Comparison of ENCODE assay signal across 28 mouse cellular contexts in genomic region chr4:153023711-153024110, GRCm38 (mm10).
DNase-seq lines count a peak whose midpoint lies in the region; ATAC-seq and TF ChIP-seq lines count a peak whose summit lies in the region.
"Had no signal": no experiment of that assay in that cellular context is flagged by ENCODE, and none has a peak within 500 bp of the region (broad histone marks: within the 10 kb centered on the region; RNA-seq: fewer than 3 reads in every experiment).

No protein-coding gene starts in this region.

- no peaks in the 10 kb centered on the region for H3K27me3 ChIP-seq in kidney, embryonic 16.5 days (ENCODE audit: insufficient read depth, low read length)
- H3K27me3 ChIP-seq in lung, embryonic 14.5 days (ENCODE audit: insufficient read depth, low read length): no peaks in the 10 kb centered on the region
- H3K27me3 ChIP-seq: heart, embryonic 15.5 days; limb, embryonic 13.5 days; midbrain, embryonic 12.5 days; neural tube, embryonic 13.5 days had no signal

- 0 out of 2 replicates have a peak, but pooled peaks have one; percentile 31 for ATAC-seq in kidney, embryonic 16.5 days (ENCODE audit: low FRiP score, low TSS enrichment)
- peak; percentile 63 for ATAC-seq in lung, embryonic 14.5 days (ENCODE audit: insufficient read depth)
- no peak for ATAC-seq in frontal cortex, adult (ENCODE audit: low TSS enrichment)
- ATAC-seq: activated CD4-positive, CD25-positive, alpha-beta regulatory T cell, adult 4 months; forebrain, embryonic 14.5 days; intestine, embryonic 16.5 days had no signal

- 0 out of 2 replicates have a peak, but pooled peaks cover 5% of the 10 kb centered on the region for H3K9me3 ChIP-seq in kidney, embryonic 16.5 days (ENCODE audit: low read length)
- H3K9me3 ChIP-seq in lung, embryonic 14.5 days (ENCODE audit: low read depth, low read length): no peaks in the 10 kb centered on the region
- H3K9me3 ChIP-seq: heart, embryonic 10.5 days; heart, embryonic 15.5 days; hindbrain, embryonic 13.5 days; limb, embryonic 13.5 days; midbrain, embryonic 12.5 days; neural tube, embryonic 13.5 days had no signal

- no peak overlapping the region for H3K4me2 ChIP-seq in kidney, embryonic 16.5 days (replicated peaks; ENCODE audit: low read depth, low read length)
- H3K4me2 ChIP-seq in lung, embryonic 14.5 days: no peak overlapping the region
- H3K4me2 ChIP-seq: heart, embryonic 15.5 days; hindbrain, embryonic 13.5 days; limb, embryonic 13.5 days; liver, embryonic 11.5 days; midbrain, embryonic 12.5 days; neural tube, embryonic 13.5 days had no signal

- H3K9ac ChIP-seq in kidney, embryonic 16.5 days (replicated peaks; ENCODE audit: low read length): no peak overlapping the region
- H3K9ac ChIP-seq in lung, embryonic 14.5 days: no peak overlapping the region
- H3K9ac ChIP-seq: heart, embryonic 15.5 days; hindbrain, embryonic 13.5 days; limb, embryonic 13.5 days; midbrain, embryonic 12.5 days; neural tube, embryonic 13.5 days had no signal

- H3K4me1 ChIP-seq in kidney, embryonic 16.5 days (ENCODE audit: insufficient read depth, low read length): 0 out of 2 replicates have a peak, but pooled peaks cover 7% of the 10 kb centered on the region
- no peaks in the 10 kb centered on the region for H3K4me1 ChIP-seq in lung, embryonic 14.5 days (ENCODE audit: insufficient read depth)
- H3K4me1 ChIP-seq: heart, embryonic 10.5 days; heart, embryonic 15.5 days had no signal

- no peak overlapping the region for H3K4me3 ChIP-seq in kidney, embryonic 16.5 days (ENCODE audit: low read length)
- no peak overlapping the region for H3K4me3 ChIP-seq in lung, embryonic 14.5 days (ENCODE audit: low read depth, low read length)
- H3K4me3 ChIP-seq: heart, embryonic 10.5 days; heart, embryonic 15.5 days; hindbrain, embryonic 13.5 days; limb, embryonic 13.5 days; midbrain, embryonic 12.5 days; neural tube, embryonic 13.5 days had no signal

- no peak for DNase-seq in kidney, adult 8-10 months
- peak; percentile 66 for DNase-seq in lung, embryonic 14.5 days
- DNase-seq in lung, postnatal 25 days (ENCODE audit: low spot score): no peak
- peak; percentile 24 for DNase-seq in lung, postnatal 14 days
- peak; percentile 7 for DNase-seq in mesoderm, embryonic 11.5 days (ENCODE audit: low read depth, low spot score)
- DNase-seq: adrenal gland, postnatal 10 days; B cell, adult 2 months; cerebellum, adult 8-10 months; cerebellum, postnatal 36 days; gastrocnemius, postnatal 25 days; heart, adult 11 months; heart, postnatal 4 days; right cerebral cortex, postnatal 4 days; thymus, adult 18-20 months; thymus, postnatal 25 days had no signal

- no peak for TF ChIP-seq CTCF in lung, embryonic 14.5 days (IDR thresholded peaks at IDR 0.05; ENCODE audit: low read depth)

- no peaks in the 10 kb centered on the region for H3K36me3 ChIP-seq in kidney, embryonic 16.5 days (ENCODE audit: insufficient read depth, low read length)
- no peaks in the 10 kb centered on the region for H3K36me3 ChIP-seq in lung, embryonic 14.5 days (ENCODE audit: insufficient read depth)
- H3K36me3 ChIP-seq: heart, embryonic 10.5 days; heart, embryonic 15.5 days; hindbrain, embryonic 13.5 days; limb, embryonic 13.5 days; midbrain, embryonic 12.5 days; neural tube, embryonic 13.5 days had no signal

- H3K27ac ChIP-seq in kidney, embryonic 16.5 days (ENCODE audit: low read length): no peak overlapping the region
- H3K27ac ChIP-seq in lung, embryonic 14.5 days (ENCODE audit: low read depth): no peak overlapping the region
- H3K27ac ChIP-seq: heart, embryonic 10.5 days; heart, embryonic 15.5 days; hindbrain, embryonic 13.5 days; limb, embryonic 13.5 days; midbrain, embryonic 12.5 days; neural tube, embryonic 13.5 days; stomach, postnatal 0 days had no signal

Comparison
In these comparisons a context has a peak if more than half of its experiments do, and no peak if none do; other contexts are left out.
1. DNase-seq: peak in lung, embryonic 14.5 days (single experiment), lung, postnatal 14 days (single experiment) and mesoderm, embryonic 11.5 days (single experiment); none in kidney, adult 8-10 months (0 of 2) and lung, postnatal 25 days (single experiment).